Mouse (Mus musculus) heart, embryonic 11.5 days (tissue): ENCODE data around the gene U2af2. TPM values are rescaled to one million over a fixed set of nuclear protein-coding genes. Genes with fewer than 3 reads are reported as not detected.

Experiments used
- ATAC-seq: fragments of 200-750 bp; cut with Nextera tagmentation; replicated peaks from 2 replicates; pipeline ENCODE4 v1.8.0; 2017; ENCODE audit warnings: moderate library complexity; ENCODE audit not compliant: insufficient number of reproducible peaks, low FRiP score, low TSS enrichment
- H3K27ac ChIP-seq: fragments of 300-500 bp; sonication (generic); 2 replicates; pipeline ENCODE4 v1.5.1; 2014; ENCODE audit warnings: mild to moderate bottlenecking, low read depth, low read length
- H3K27me3 ChIP-seq: fragments of 300-500 bp; sonication (generic); 2 replicates; pipeline ENCODE4 v1.6.1; 2014; ENCODE audit warnings: mild to moderate bottlenecking, low read length, mixed read lengths; ENCODE audit not compliant: control insufficient read depth, insufficient read depth
- H3K36me3 ChIP-seq: fragments of 300-500 bp; sonication (generic); 2 replicates; pipeline ENCODE4 v1.6.1; 2014; ENCODE audit warnings: mild to moderate bottlenecking, low read length, moderate library complexity, mixed read lengths; ENCODE audit not compliant: control insufficient read depth, insufficient read depth
- H3K4me1 ChIP-seq: fragments of 300-500 bp; sonication (generic); 2 replicates; pipeline ENCODE4 v1.6.1; 2014; ENCODE audit warnings: low read length; ENCODE audit not compliant: control insufficient read depth, insufficient read depth
- H3K4me2 ChIP-seq: fragments of 300-500 bp; sonication (generic); 2 replicates; pipeline ENCODE4 v1.6.1; 2014; ENCODE audit warnings: mild to moderate bottlenecking, moderate library complexity
- H3K4me3 ChIP-seq: fragments of 300-500 bp; sonication (generic); 2 replicates; pipeline ENCODE4 v1.5.1; 2014; ENCODE audit warnings: low read depth, low read length
- H3K9ac ChIP-seq: fragments of 300-500 bp; sonication (generic); 2 replicates; pipeline ENCODE4 v1.6.1; 2014; ENCODE audit warnings: mild to moderate bottlenecking, low read depth, low read length, moderate library complexity
- H3K9me3 ChIP-seq: fragments of 300-500 bp; sonication (generic); replicated peaks from 2 replicates; pipeline ENCODE4 v1.6.1; 2016; ENCODE audit warnings: low read length; ENCODE audit not compliant: control insufficient read depth
- WGBS: fragments of 180-500 bp; shearing (Covaris S2); extraction: QIAGEN DNeasy Blood & Tissue Kit; methylation state at CpG from one replicate; pipeline ENCODE4 v1.1.7; 2014; ENCODE audit not compliant: insufficient replicate concordance; 5-methylcytosine and 5-hydroxymethylcytosine counted together
- polyA plus RNA-seq: library from polyadenylated mRNA; unstranded; fragments of >200 nt; fragmentation: Nextera tagmentation; extraction: Ambion mirVana; gene quantifications from 2 replicates; pipeline ENCODE4 v1.2.1, GENCODE M21; 2014

Gene U2af2
- polyA plus RNA-seq, 1 experiment from 2014 or later = 85.5 TPM

- Histone ChIP-seq H3K27me3 (peaks cover 65% of the 10 kb centered on the region), H3K4me3 (peak overlapping the region; percentile 45; the same call in 1 of the 2 replicates), H3K36me3 (no peaks in the 10 kb centered on the region), H3K27ac (no peak overlapping the region), H3K4me2 (peak overlapping the region; percentile 63), H3K9me3 (no peaks in the 10 kb centered on the region), H3K4me1 (peaks cover 27% of the 10 kb centered on the region), H3K9ac (no peak overlapping the region)
- 41% methylated on average over 8 of the region's 8 CpGs for WGBS
- ATAC-seq = no peak
Observed at GRCm38 (mm10) chr7:5057381-5057780, 4.6 kb upstream of the U2af2 start.

DNA sequence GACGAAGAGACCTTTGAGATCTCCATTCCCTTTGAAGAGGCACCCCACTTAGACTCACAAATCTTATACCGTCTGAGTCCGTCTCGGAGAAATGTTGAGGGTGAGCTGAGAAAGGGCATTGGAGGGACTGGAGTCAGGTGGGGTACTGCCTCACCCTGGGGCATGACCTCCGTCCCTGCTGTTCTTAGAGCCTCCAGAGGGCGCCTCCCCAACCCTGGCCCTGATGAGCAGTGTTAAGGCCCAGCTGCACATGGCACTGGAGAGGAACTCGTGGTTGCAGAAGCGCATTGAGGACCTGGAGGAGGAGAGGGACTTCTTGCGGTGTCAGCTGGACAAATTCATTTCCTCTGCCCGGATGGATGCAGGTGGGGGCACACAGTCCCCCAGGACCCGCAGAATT lies 4.1 kb upstream of the U2af2 start:
- Histone ChIP-seq H3K27ac (no peak overlapping the region), H3K27me3 (peaks cover 61% of the 10 kb centered on the region), H3K4me2 (no peak overlapping the region), H3K4me3 (no peak overlapping the region), H3K36me3 (no peaks in the 10 kb centered on the region), H3K9ac (no peak overlapping the region), H3K9me3 (no peaks in the 10 kb centered on the region), H3K4me1 (peaks cover 23% of the 10 kb centered on the region)
- ATAC-seq = no peak
- WGBS = 38% methylated on average over 11 of the region's 11 CpGs

DNA sequence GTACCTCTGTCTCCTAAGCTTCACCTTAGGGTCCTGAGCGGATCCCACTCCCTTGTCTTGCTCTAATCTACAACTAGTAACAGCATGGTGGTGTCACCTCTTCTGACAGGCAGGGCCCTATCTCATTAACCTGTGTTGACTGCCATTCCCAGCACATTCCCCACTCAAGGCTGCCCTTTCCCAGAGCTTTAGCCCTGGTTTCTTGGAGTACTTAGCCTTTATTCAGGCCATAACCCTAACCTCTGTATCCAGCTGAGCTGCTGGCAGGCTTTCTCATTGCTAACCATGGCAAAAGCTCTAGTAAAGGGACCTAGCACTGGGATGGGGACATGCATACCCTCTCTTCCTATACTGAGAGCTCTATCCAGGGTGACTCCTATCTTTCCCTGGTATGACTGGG lies 3.3 kb upstream of the U2af2 start:
- H3K27me3 ChIP-seq = peaks cover 52% of the 10 kb centered on the region
- peaks cover 20% of the 10 kb centered on the region for H3K4me1 ChIP-seq
- H3K4me2 ChIP-seq = no peak overlapping the region
- H3K4me3 ChIP-seq = no peak overlapping the region
- no peak overlapping the region for H3K9ac ChIP-seq
- no peak overlapping the region for H3K27ac ChIP-seq
- 81% methylated on average over 1 of the region's 1 CpGs for WGBS
- H3K9me3 ChIP-seq = no peaks in the 10 kb centered on the region
- no peak for ATAC-seq
- H3K36me3 ChIP-seq = no peaks in the 10 kb centered on the region

- Histone ChIP-seq H3K36me3 (no peaks in the 10 kb centered on the region), H3K27me3 (peaks cover 45% of the 10 kb centered on the region), H3K4me2 (no peak overlapping the region; the same call in 1 of the 2 replicates), H3K4me3 (no peak overlapping the region), H3K9me3 (no peaks in the 10 kb centered on the region), H3K27ac (no peak overlapping the region), H3K4me1 (peaks cover 16% of the 10 kb centered on the region; the same call in 1 of the 2 replicates), H3K9ac (no peak overlapping the region; the same call in 1 of the 2 replicates)
- WGBS = 90% methylated on average over 12 of the region's 12 CpGs
- ATAC-seq = no peak
Observed at GRCm38 (mm10) chr7:5059421-5059820, 2.5 kb upstream of the U2af2 start.

- Histone ChIP-seq H3K9ac (peak overlapping the region; percentile 95), H3K4me3 (peak overlapping the region; percentile 78), H3K36me3 (no peaks in the 10 kb centered on the region), H3K4me1 (peaks cover 16% of the 10 kb centered on the region; the same call in 1 of the 2 replicates), H3K4me2 (peak overlapping the region; percentile 87), H3K9me3 (no peaks in the 10 kb centered on the region), H3K27ac (peak overlapping the region; percentile 99), H3K27me3 (peaks cover 36% of the 10 kb centered on the region)
- 4% methylated on average over 27 of the region's 27 CpGs for WGBS
- ATAC-seq = no peak
Observed at GRCm38 (mm10) chr7:5060239-5060731, 1.7 kb upstream of the U2af2 start.

- under 1% methylated on average over 60 of the region's 60 CpGs for WGBS
Observed at GRCm38 (mm10) chr7:5060944-5061773, 784 bp upstream of the U2af2 start.

DNA sequence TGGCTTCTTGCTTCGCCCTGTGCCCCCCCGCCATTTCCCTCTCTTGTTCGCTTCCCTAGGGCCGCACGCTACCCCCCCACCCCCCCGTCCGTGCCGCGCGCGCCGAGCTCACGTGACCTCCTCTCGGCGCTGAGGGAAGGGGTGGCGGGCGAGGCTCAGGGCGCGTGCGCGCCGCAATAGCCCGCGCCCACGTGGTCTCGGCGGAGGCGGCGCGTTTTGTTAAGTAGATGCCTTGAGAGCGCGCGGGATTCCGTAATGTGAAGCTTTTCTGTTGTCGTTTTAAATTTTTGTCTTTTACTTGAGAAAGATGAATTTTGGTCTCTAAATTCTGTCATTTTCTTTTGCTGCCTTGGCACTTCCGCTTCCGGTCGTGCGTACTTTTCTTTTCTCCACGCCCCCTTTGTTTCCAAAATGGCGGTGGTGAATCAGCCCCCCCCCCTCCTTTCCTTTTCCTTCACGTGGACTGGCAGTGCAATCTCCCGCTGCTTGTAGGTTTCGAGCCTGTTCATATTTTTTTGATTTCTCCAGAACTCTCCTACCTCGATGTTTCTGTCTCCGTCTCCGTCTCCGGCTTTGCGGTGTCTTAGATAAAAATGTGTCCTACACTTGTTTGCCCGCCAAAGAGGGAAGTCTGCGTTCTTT lies 538 bp downstream of the U2af2 start:
- ATAC-seq = peak; percentile 65
- peaks cover 14% of the 10 kb centered on the region for H3K27me3 ChIP-seq
- H3K9ac ChIP-seq = peak overlapping the region; percentile 95
- H3K4me1 ChIP-seq = peaks cover 15% of the 10 kb centered on the region; the same call in 1 of the 2 replicates
- H3K4me3 ChIP-seq = peak overlapping the region; percentile 78
- H3K9me3 ChIP-seq = no peaks in the 10 kb centered on the region
- peak overlapping the region; percentile 99 for H3K27ac ChIP-seq
- H3K4me2 ChIP-seq = peak overlapping the region; percentile 87
- under 1% methylated on average over 51 of the region's 51 CpGs for WGBS
- H3K36me3 ChIP-seq = peaks cover 5% of the 10 kb centered on the region; the same call in 1 of the 2 replicates

More at GRCm38 (mm10) chr7:5060944-5061773, 784 bp upstream of the U2af2 start:
- peaks cover 27% of the 10 kb centered on the region for H3K27me3 ChIP-seq
- peaks cover 21% of the 10 kb centered on the region; the same call in 1 of the 2 replicates for H3K4me1 ChIP-seq
- no peaks in the 10 kb centered on the region for H3K9me3 ChIP-seq
- peak overlapping the region; percentile 99 for H3K27ac ChIP-seq
- H3K4me2 ChIP-seq = peak overlapping the region; percentile 87
- peak; percentile 86 for ATAC-seq
- peak overlapping the region; percentile 78 for H3K4me3 ChIP-seq
- no peaks in the 10 kb centered on the region for H3K36me3 ChIP-seq
- peak overlapping the region; percentile 95 for H3K9ac ChIP-seq

GRCm38 (mm10) chr7:5064886-5065285 lies 2.9 kb downstream of the U2af2 start:
- Histone ChIP-seq H3K4me3 (no peak overlapping the region), H3K9me3 (no peaks in the 10 kb centered on the region), H3K27ac (no peak overlapping the region), H3K36me3 (peaks cover 26% of the 10 kb centered on the region), H3K4me1 (peaks cover 13% of the 10 kb centered on the region; the same call in 1 of the 2 replicates), H3K9ac (no peak overlapping the region), H3K27me3 (no peaks in the 10 kb centered on the region), H3K4me2 (no peak overlapping the region; the same call in 1 of the 2 replicates)
- no peak for ATAC-seq
- 92% methylated on average over 6 of the region's 6 CpGs for WGBS
